Mouse (Mus musculus): ENCODE measurements around the gene Cog2. TPM values are rescaled to one million over a fixed set of nuclear protein-coding genes. Genes with fewer than 3 reads are reported as not detected.

Cog2 gene
- polyA plus RNA-seq, 1 experiment, result 17.9 TPM

- Histone ChIP-seq H3K4me3 (replicated peaks; ENCODE audit: extremely low read depth, low read depth, low read length) (no peak overlapping the region), H3K4me1 (ENCODE audit: control insufficient read depth, insufficient read depth, low read length) (no peaks in the 10 kb centered on the region)
- WGBS, result 49% methylated on average over 15 of the region's 15 CpGs
- DNase-seq, result peak; percentile 83
- TF ChIP-seq CTCF (IDR thresholded peaks at IDR 0.05; ENCODE audit: insufficient read depth, low read length), result peak; percentile 88
- 0 out of 2 replicates have a peak, but pooled peaks have one; percentile 15 for TF ChIP-seq POLR2A (IDR thresholded peaks at IDR 0.05; ENCODE audit: borderline replicate concordance, extremely low read depth, low read depth, low read length)
These were observed 53.2 kb downstream of the Cog2 start for GRCm38 (mm10) chr8:124573552-124574340.

- DNase-seq, result no peak
- TF ChIP-seq POLR2A (IDR thresholded peaks at IDR 0.05; ENCODE audit: borderline replicate concordance, extremely low read depth, low read depth, low read length) (no peak), CTCF (IDR thresholded peaks at IDR 0.05; ENCODE audit: insufficient read depth, low read length) (no peak)
- WGBS, result 81% methylated on average over 8 of the region's 8 CpGs
- Histone ChIP-seq H3K4me3 (replicated peaks; ENCODE audit: extremely low read depth, low read depth, low read length) (no peak within 1 kb of the TSS), H3K4me1 (ENCODE audit: control insufficient read depth, insufficient read depth, low read length) (no peaks in the 10 kb centered on the region)
These were observed 55.2 kb downstream of the Cog2 start, which contains the start of gene Capn9 for GRCm38 (mm10) chr8:124575811-124576210. Capn9 (plus strand) TSS chr8:124576111.

GRCm38 (mm10) chr8:124576751-124577150 lies 56.2 kb downstream of the Cog2 start:
- 47% methylated on average over 1 of the region's 1 CpGs for WGBS
- TF ChIP-seq POLR2A (IDR thresholded peaks at IDR 0.05; ENCODE audit: borderline replicate concordance, extremely low read depth, low read depth, low read length) (no peak), CTCF (IDR thresholded peaks at IDR 0.05; ENCODE audit: insufficient read depth, low read length) (no peak)
- H3K4me3 ChIP-seq (replicated peaks; ENCODE audit: extremely low read depth, low read depth, low read length), result no peak overlapping the region
- DNase-seq, result no peak
- no peaks in the 10 kb centered on the region for H3K4me1 ChIP-seq (ENCODE audit: control insufficient read depth, insufficient read depth, low read length)

- 44% methylated on average over 3 of the region's 3 CpGs for WGBS
- Histone ChIP-seq H3K4me3 (replicated peaks; ENCODE audit: extremely low read depth, low read depth, low read length) (no peak overlapping the region), H3K4me1 (ENCODE audit: control insufficient read depth, insufficient read depth, low read length) (no peaks in the 10 kb centered on the region)
- TF ChIP-seq POLR2A (IDR thresholded peaks at IDR 0.05; ENCODE audit: borderline replicate concordance, extremely low read depth, low read depth, low read length), result no peak
- no peak for TF ChIP-seq CTCF (IDR thresholded peaks at IDR 0.05; ENCODE audit: insufficient read depth, low read length)
- DNase-seq, result no peak
These were observed 65.3 kb downstream of the Cog2 start for GRCm38 (mm10) chr8:124585718-124586425.

DNA sequence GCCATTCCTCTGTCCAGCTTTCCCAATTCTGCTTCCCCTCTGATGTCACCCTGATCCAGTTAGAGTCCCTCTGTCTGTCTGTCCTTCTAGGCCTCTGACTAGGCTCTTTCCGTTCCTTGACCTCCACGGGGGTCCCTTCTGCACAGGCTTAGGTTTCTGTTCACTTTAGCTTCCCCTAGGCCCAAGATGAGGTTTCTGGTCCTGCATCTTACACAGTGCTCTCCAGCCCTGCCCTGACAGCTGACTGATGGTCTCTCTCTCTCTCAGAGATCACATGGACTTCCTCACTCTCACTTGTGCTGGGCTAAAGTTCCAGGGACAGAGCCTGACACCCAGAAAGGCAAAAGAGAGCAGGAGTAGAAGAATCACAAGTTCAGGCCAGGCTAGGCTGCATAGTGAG lies 66.0 kb downstream of the Cog2 start:
- WGBS, result 73% methylated on average over 2 of the region's 2 CpGs
- Histone ChIP-seq H3K4me3 (replicated peaks; ENCODE audit: extremely low read depth, low read depth, low read length) (no peak overlapping the region), H3K4me1 (ENCODE audit: control insufficient read depth, insufficient read depth, low read length) (no peaks in the 10 kb centered on the region)
- no peak for TF ChIP-seq CTCF (IDR thresholded peaks at IDR 0.05; ENCODE audit: insufficient read depth, low read length)
- no peak for TF ChIP-seq POLR2A (IDR thresholded peaks at IDR 0.05; ENCODE audit: borderline replicate concordance, extremely low read depth, low read depth, low read length)
- no peak for DNase-seq

- H3K4me3 ChIP-seq (replicated peaks; ENCODE audit: extremely low read depth, low read depth, low read length), result no peak overlapping the region
- H3K4me1 ChIP-seq (ENCODE audit: control insufficient read depth, insufficient read depth, low read length), result no peaks in the 10 kb centered on the region
- TF ChIP-seq CTCF (IDR thresholded peaks at IDR 0.05; ENCODE audit: insufficient read depth, low read length) (no peak), POLR2A (IDR thresholded peaks at IDR 0.05; ENCODE audit: borderline replicate concordance, extremely low read depth, low read depth, low read length) (no peak)
- DNase-seq, result no peak
- 56% methylated on average over 4 of the region's 4 CpGs for WGBS
These were observed 68.8 kb downstream of the Cog2 start for GRCm38 (mm10) chr8:124589393-124589792.

Other genes starting within 250 kb of the Cog2 start
- 0.46 and 0.48 TPM in 2 replicates for gene Pgbd5, start 81.1 kb upstream of the Cog2 start, polyA plus RNA-seq (2012; rRNA removed)
- 4.7 and 6.1 TPM in 2 replicates for gene Agt, start 48.9 kb downstream of the Cog2 start, polyA plus RNA-seq (2012; rRNA removed)
- 0.12 and 0.20 TPM in 2 replicates for gene Capn9, start 55.3 kb downstream of the Cog2 start, polyA plus RNA-seq (2012; rRNA removed)
- 63.4 and 85.4 TPM in 2 replicates for gene 2310022B05Rik, start 142.6 kb downstream of the Cog2 start, polyA plus RNA-seq (2012; rRNA removed)
- 13.4 and 16.4 TPM in 2 replicates for gene Ttc13, start 201.2 kb downstream of the Cog2 start, polyA plus RNA-seq (2012; rRNA removed)
- 15.6 and 15.9 TPM in 2 replicates for gene Arv1, start 201.4 kb downstream of the Cog2 start, polyA plus RNA-seq (2012; rRNA removed)
- gene Fam89a, start 231.1 kb downstream of the Cog2 start, polyA plus RNA-seq (2012; rRNA removed), result 4.0 and 4.9 TPM in 2 replicates

All from lung, adult 2 months (tissue).